Mouse (Mus musculus): ENCODE measurements at regions not wholly inside any gene's neighbourhood (a gene's known extent, or its start where the extent isn't known, plus 50 kb on each side); places are given as distances from the start of the nearest gene placed in this dataset.
A peak's percentile ranks its signal among the peaks of the same experiment; 100 is the strongest.

GRCm38 (mm10) chr1:4602386-4602785 is 205.3 kb upstream of the Gm37988 start:
- Histone ChIP-seq H3K36me3 (ENCODE audit: control insufficient read depth, insufficient read depth, low read length) (no peaks in the 10 kb centered on the region), H3K9me3 (ENCODE audit: control insufficient read depth, low read length) (no peaks in the 10 kb centered on the region), H3K4me2 (ENCODE audit: low read depth, severe bottlenecking) (no peak overlapping the region), H3K4me1 (ENCODE audit: control insufficient read depth, insufficient read depth, low read length) (no peaks in the 10 kb centered on the region), H3K27me3 (ENCODE audit: control insufficient read depth, insufficient read depth, low read length) (no peaks in the 10 kb centered on the region), H3K4me3 (ENCODE audit: low read depth, low read length) (no peak overlapping the region), H3K9ac (ENCODE audit: low read length) (no peak overlapping the region), H3K27ac (replicated peaks; ENCODE audit: low read depth, low read length) (no peak overlapping the region)
- ATAC-seq (ENCODE audit: insufficient number of reproducible peaks, low FRiP score, low TSS enrichment, low read depth) (no peak), DNase-seq (ENCODE audit: low spot score) (no peak)
- 87% methylated on average over 3 of the region's 3 CpGs for WGBS

DNA sequence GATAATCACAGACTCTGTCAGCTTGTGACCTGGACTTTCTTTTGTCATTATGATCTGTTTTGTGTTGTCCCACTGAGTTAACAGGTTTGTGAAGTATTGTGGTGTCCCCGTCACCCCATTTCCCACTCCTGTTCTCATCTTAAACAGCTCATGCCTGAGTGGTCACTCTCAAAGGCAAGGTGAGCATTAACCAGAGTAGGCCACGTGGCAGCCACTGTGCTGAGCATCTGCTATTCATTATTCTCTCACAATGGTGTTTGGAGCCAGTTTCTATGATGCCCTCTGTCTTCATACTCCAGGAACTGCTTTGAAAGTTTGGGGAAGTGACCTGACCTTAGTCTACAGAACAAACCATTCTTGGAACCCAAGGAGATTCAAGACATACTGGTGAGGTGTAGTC is 198.9 kb upstream of the Gm37988 start:
- Histone ChIP-seq H3K4me3 (ENCODE audit: low read depth, low read length) (no peak overlapping the region), H3K4me2 (ENCODE audit: low read depth, severe bottlenecking) (no peak overlapping the region), H3K4me1 (ENCODE audit: control insufficient read depth, insufficient read depth, low read length) (no peaks in the 10 kb centered on the region), H3K9me3 (ENCODE audit: control insufficient read depth, low read length) (no peaks in the 10 kb centered on the region), H3K9ac (ENCODE audit: low read length) (no peak overlapping the region), H3K27me3 (ENCODE audit: control insufficient read depth, insufficient read depth, low read length) (no peaks in the 10 kb centered on the region), H3K27ac (replicated peaks; ENCODE audit: low read depth, low read length) (no peak overlapping the region), H3K36me3 (ENCODE audit: control insufficient read depth, insufficient read depth, low read length) (no peaks in the 10 kb centered on the region)
- WGBS: 47% methylated on average over 2 of the region's 2 CpGs
- DNase-seq (ENCODE audit: low spot score) (peak; percentile 30), ATAC-seq (ENCODE audit: insufficient number of reproducible peaks, low FRiP score, low TSS enrichment, low read depth) (no peak)

DNA sequence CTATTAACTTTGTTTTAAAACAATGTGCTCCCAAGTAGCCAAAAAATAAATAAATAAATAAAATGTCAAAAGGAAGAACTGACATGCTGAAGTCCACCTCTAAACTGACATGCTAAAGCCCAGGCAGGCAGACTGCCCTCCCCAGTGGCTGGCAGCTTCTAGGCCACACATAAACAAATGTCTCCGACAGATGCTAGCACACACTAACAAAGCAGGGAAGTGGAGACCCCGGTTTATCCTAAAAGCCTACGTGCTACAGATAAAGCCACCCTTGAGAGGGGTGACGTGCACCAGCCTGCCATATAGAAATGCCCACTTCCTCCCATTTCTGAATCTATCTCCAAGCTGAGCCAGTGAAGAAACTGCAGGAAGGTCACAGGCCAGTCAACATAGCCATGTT is 194.4 kb upstream of the Gm37988 start:
- Histone ChIP-seq H3K36me3 (ENCODE audit: control insufficient read depth, insufficient read depth, low read length) (no peaks in the 10 kb centered on the region), H3K4me3 (ENCODE audit: low read depth, low read length) (no peak overlapping the region), H3K27ac (replicated peaks; ENCODE audit: low read depth, low read length) (no peak overlapping the region), H3K9ac (ENCODE audit: low read length) (no peak overlapping the region), H3K4me2 (ENCODE audit: low read depth, severe bottlenecking) (no peak overlapping the region), H3K9me3 (ENCODE audit: control insufficient read depth, low read length) (no peaks in the 10 kb centered on the region), H3K27me3 (ENCODE audit: control insufficient read depth, insufficient read depth, low read length) (no peaks in the 10 kb centered on the region), H3K4me1 (ENCODE audit: control insufficient read depth, insufficient read depth, low read length) (no peaks in the 10 kb centered on the region)
- DNase-seq (ENCODE audit: low spot score) (no peak), ATAC-seq (ENCODE audit: insufficient number of reproducible peaks, low FRiP score, low TSS enrichment, low read depth) (no peak)
- WGBS: 65% methylated on average over 4 of the region's 4 CpGs

DNA sequence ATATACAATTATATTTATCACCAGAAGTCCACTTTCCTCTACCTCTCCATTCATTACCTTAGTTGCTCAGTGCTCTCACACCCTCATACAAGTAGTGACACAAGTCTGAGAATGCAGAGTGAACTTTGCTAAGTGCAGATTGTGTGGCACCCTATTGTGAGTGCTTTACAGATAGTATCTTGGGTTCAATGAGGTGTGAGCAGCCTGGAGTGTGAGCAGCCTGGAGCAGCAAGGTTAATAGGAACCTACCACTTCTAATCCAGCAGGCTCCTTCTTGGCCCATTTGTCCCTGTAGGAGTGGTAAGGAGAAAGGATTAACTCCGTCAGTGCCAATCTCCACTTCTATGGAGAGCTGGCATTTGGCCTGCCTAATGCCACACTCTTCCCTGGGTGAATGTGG is 192.4 kb upstream of the Gm37988 start:
- DNase-seq (ENCODE audit: low spot score) (no peak), ATAC-seq (ENCODE audit: insufficient number of reproducible peaks, low FRiP score, low TSS enrichment, low read depth) (no peak)
- Histone ChIP-seq H3K9me3 (ENCODE audit: control insufficient read depth, low read length) (no peaks in the 10 kb centered on the region), H3K4me1 (ENCODE audit: control insufficient read depth, insufficient read depth, low read length) (no peaks in the 10 kb centered on the region), H3K27ac (replicated peaks; ENCODE audit: low read depth, low read length) (no peak overlapping the region), H3K4me3 (ENCODE audit: low read depth, low read length) (no peak overlapping the region), H3K9ac (ENCODE audit: low read length) (no peak overlapping the region), H3K36me3 (ENCODE audit: control insufficient read depth, insufficient read depth, low read length) (no peaks in the 10 kb centered on the region), H3K4me2 (ENCODE audit: low read depth, severe bottlenecking) (no peak overlapping the region), H3K27me3 (ENCODE audit: control insufficient read depth, insufficient read depth, low read length) (no peaks in the 10 kb centered on the region)
- WGBS: 90% methylated on average over 1 of the region's 1 CpGs

DNA sequence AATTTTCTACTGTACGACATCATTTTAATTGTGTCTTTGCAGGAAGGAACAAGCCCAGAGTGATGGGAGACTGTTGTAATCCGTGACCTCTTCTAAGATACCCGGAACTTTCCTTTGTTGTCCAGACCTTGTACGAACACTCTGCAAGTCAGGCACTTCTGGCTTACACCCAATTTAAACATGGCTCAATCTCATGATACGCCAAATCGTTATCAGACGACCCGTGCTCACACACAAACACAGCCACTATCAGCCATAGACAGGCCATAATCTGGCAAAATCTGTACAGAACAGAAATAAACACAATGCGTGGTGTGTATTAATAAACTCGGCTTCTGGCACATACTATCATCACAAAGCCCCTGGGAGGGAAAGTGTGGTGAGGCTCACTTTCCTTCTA is 190.2 kb upstream of the Gm37988 start:
- Histone ChIP-seq H3K36me3 (ENCODE audit: control insufficient read depth, insufficient read depth, low read length) (no peaks in the 10 kb centered on the region), H3K4me3 (ENCODE audit: low read depth, low read length) (no peak overlapping the region), H3K27me3 (ENCODE audit: control insufficient read depth, insufficient read depth, low read length) (no peaks in the 10 kb centered on the region), H3K4me2 (ENCODE audit: low read depth, severe bottlenecking) (no peak overlapping the region), H3K9ac (ENCODE audit: low read length) (no peak overlapping the region), H3K9me3 (ENCODE audit: control insufficient read depth, low read length) (no peaks in the 10 kb centered on the region), H3K4me1 (ENCODE audit: control insufficient read depth, insufficient read depth, low read length) (no peaks in the 10 kb centered on the region), H3K27ac (replicated peaks; ENCODE audit: low read depth, low read length) (no peak overlapping the region)
- ATAC-seq (ENCODE audit: insufficient number of reproducible peaks, low FRiP score, low TSS enrichment, low read depth) (no peak), DNase-seq (ENCODE audit: low spot score) (no peak)
- WGBS: 93% methylated on average over 10 of the region's 10 CpGs

- Histone ChIP-seq H3K9ac (ENCODE audit: low read length) (no peak overlapping the region), H3K27ac (replicated peaks; ENCODE audit: low read depth, low read length) (no peak overlapping the region), H3K4me3 (ENCODE audit: low read depth, low read length) (no peak overlapping the region), H3K4me1 (ENCODE audit: control insufficient read depth, insufficient read depth, low read length) (no peaks in the 10 kb centered on the region), H3K4me2 (ENCODE audit: low read depth, severe bottlenecking) (no peak overlapping the region), H3K36me3 (ENCODE audit: control insufficient read depth, insufficient read depth, low read length) (no peaks in the 10 kb centered on the region), H3K27me3 (ENCODE audit: control insufficient read depth, insufficient read depth, low read length) (no peaks in the 10 kb centered on the region), H3K9me3 (ENCODE audit: control insufficient read depth, low read length) (no peaks in the 10 kb centered on the region)
- no peak for ATAC-seq (ENCODE audit: insufficient number of reproducible peaks, low FRiP score, low TSS enrichment, low read depth)
- 86% methylated on average over 5 of the region's 5 CpGs for WGBS
- no peak for DNase-seq (ENCODE audit: low spot score)
Measured at GRCm38 (mm10) chr1:4622408-4622807, 185.3 kb upstream of the Gm37988 start.

DNA sequence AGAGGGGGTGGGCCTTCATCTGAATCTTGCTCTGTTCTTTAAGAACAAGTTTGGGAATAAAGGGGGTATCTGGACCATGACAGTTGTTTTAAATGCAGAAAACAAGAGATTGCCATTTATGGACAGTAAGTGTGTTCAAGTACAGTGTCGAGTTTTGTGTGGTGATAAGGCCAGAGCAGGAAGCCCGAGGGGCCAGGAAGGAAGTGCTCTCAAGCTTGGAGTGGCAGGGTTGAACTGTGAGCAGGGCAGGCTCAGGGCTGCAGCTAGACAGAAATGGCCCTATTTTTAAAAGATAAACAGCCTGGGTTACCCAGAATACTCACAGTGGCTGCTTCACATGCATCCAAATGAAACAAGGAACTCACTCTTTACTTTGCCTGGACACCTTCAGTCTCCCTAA is 184.4 kb upstream of the Gm37988 start:
- 69% methylated on average over 2 of the region's 2 CpGs for WGBS
- H3K9ac ChIP-seq (ENCODE audit: low read length): no peak overlapping the region
- H3K27me3 ChIP-seq (ENCODE audit: control insufficient read depth, insufficient read depth, low read length): no peaks in the 10 kb centered on the region
- H3K4me3 ChIP-seq (ENCODE audit: low read depth, low read length): no peak overlapping the region
- no peaks in the 10 kb centered on the region for H3K36me3 ChIP-seq (ENCODE audit: control insufficient read depth, insufficient read depth, low read length)
- no peak for ATAC-seq (ENCODE audit: insufficient number of reproducible peaks, low FRiP score, low TSS enrichment, low read depth)
- no peaks in the 10 kb centered on the region for H3K4me1 ChIP-seq (ENCODE audit: control insufficient read depth, insufficient read depth, low read length)
- no peak overlapping the region for H3K4me2 ChIP-seq (ENCODE audit: low read depth, severe bottlenecking)
- H3K9me3 ChIP-seq (ENCODE audit: control insufficient read depth, low read length): no peaks in the 10 kb centered on the region
- no peak overlapping the region for H3K27ac ChIP-seq (replicated peaks; ENCODE audit: low read depth, low read length)
- DNase-seq (ENCODE audit: low spot score): no peak

GRCm38 (mm10) chr1:4653937-4654336 is 153.8 kb upstream of the Gm37988 start:
- ATAC-seq (ENCODE audit: insufficient number of reproducible peaks, low FRiP score, low TSS enrichment, low read depth) (no peak), DNase-seq (ENCODE audit: low spot score) (no peak)
- Histone ChIP-seq H3K4me3 (ENCODE audit: low read depth, low read length) (no peak overlapping the region), H3K36me3 (ENCODE audit: control insufficient read depth, insufficient read depth, low read length) (no peaks in the 10 kb centered on the region), H3K4me2 (ENCODE audit: low read depth, severe bottlenecking) (no peak overlapping the region), H3K27me3 (ENCODE audit: control insufficient read depth, insufficient read depth, low read length) (no peaks in the 10 kb centered on the region), H3K27ac (replicated peaks; ENCODE audit: low read depth, low read length) (no peak overlapping the region), H3K4me1 (ENCODE audit: control insufficient read depth, insufficient read depth, low read length) (no peaks in the 10 kb centered on the region), H3K9me3 (ENCODE audit: control insufficient read depth, low read length) (no peaks in the 10 kb centered on the region), H3K9ac (ENCODE audit: low read length) (no peak overlapping the region)
- 38% methylated on average over 7 of the region's 7 CpGs for WGBS

DNA sequence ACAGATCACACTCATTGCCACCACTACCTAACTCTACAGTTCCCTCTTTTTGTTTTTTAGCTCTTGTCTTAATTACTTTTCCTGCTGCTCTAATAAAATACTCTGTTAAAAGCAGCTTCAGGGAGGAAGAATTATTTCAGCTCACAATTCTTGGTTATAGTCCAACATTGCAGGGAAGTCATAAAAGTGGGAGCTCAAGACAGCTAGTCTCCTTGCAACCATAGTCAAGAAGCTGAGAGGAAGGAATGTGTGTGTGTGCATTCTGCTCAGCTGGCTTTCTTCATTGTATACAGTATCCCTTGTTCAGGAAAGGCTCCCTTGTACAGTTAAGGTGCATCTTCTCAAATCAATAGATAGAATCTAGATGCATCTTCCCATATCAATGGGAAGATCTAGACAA is 152.4 kb upstream of the Gm37988 start:
- no peak overlapping the region for H3K9ac ChIP-seq (ENCODE audit: low read length)
- H3K4me3 ChIP-seq (ENCODE audit: low read depth, low read length): no peak overlapping the region
- no peaks in the 10 kb centered on the region for H3K9me3 ChIP-seq (ENCODE audit: control insufficient read depth, low read length)
- no peak overlapping the region for H3K27ac ChIP-seq (replicated peaks; ENCODE audit: low read depth, low read length)
- H3K4me2 ChIP-seq (ENCODE audit: low read depth, severe bottlenecking): no peak overlapping the region
- no peaks in the 10 kb centered on the region for H3K4me1 ChIP-seq (ENCODE audit: control insufficient read depth, insufficient read depth, low read length)
- H3K36me3 ChIP-seq (ENCODE audit: control insufficient read depth, insufficient read depth, low read length): no peaks in the 10 kb centered on the region
- DNase-seq (ENCODE audit: low spot score) (no peak), ATAC-seq (ENCODE audit: insufficient number of reproducible peaks, low FRiP score, low TSS enrichment, low read depth) (no peak)
- no peaks in the 10 kb centered on the region for H3K27me3 ChIP-seq (ENCODE audit: control insufficient read depth, insufficient read depth, low read length)

Measured in limb, embryonic 11.5 days (tissue).